In the genomic region with DNA sequence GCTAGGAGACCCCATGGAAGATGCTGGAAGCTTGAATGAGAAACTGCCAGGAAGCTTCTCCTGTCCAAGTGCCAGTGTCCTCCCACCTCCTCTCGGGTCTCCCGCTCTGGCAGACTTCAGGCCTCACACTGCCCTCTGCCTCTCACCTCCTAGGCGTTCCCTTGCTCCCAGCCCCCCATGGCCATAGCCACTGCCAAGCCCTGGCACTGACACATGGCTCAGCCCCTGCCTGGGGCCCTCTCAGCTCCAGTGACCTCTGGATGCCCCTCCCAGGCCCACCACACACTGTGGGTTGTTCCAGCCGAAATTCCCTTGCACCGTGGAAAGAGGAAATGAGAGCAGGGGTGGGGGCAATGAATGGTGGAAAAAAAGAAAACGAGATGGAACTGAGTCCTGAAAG, we compare ENCODE assay signal across 26 mouse cellular contexts.
A peak's percentile ranks its signal among the peaks of the same experiment; 100 is the strongest.
DNase-seq lines count a peak whose midpoint lies in the region; ATAC-seq and TF ChIP-seq lines count a peak whose summit lies in the region.
"Had no signal": no experiment of that assay in that cellular context is flagged by ENCODE, and none has a peak within 500 bp of the region (broad histone marks: within the 10 kb centered on the region; RNA-seq: fewer than 3 reads in every experiment).

No protein-coding gene starts in this region.

- H3K4me3 ChIP-seq in heart, embryonic 15.5 days = no peak overlapping the region
- H3K4me3 ChIP-seq in hindbrain, postnatal 0 days (ENCODE audit: low read length) = no peak overlapping the region
- no peak overlapping the region for H3K4me3 ChIP-seq in hindbrain, embryonic 12.5 days
- H3K4me3 ChIP-seq in limb, embryonic 10.5 days = no peak overlapping the region
- H3K4me3 ChIP-seq in neural tube, embryonic 15.5 days (replicated peaks) = no peak overlapping the region
- H3K4me3 ChIP-seq: erythroblast, embryonic 14.5 days; hindbrain, embryonic 13.5 days; intestine, embryonic 15.5 days; liver, embryonic 12.5 days; midbrain, embryonic 12.5 days; neural tube, embryonic 13.5 days had no signal

- H3K36me3 ChIP-seq in heart, embryonic 15.5 days = no peaks in the 10 kb centered on the region
- no peaks in the 10 kb centered on the region for H3K36me3 ChIP-seq in hindbrain, postnatal 0 days (ENCODE audit: insufficient read depth, low read length)
- no peaks in the 10 kb centered on the region for H3K36me3 ChIP-seq in hindbrain, embryonic 12.5 days
- H3K36me3 ChIP-seq in limb, embryonic 10.5 days = no peaks in the 10 kb centered on the region
- H3K36me3 ChIP-seq in neural tube, embryonic 15.5 days = no peaks in the 10 kb centered on the region
- H3K36me3 ChIP-seq: hindbrain, embryonic 13.5 days; intestine, embryonic 15.5 days; liver, embryonic 12.5 days; midbrain, embryonic 12.5 days; neural tube, embryonic 13.5 days had no signal

- TF ChIP-seq CTCF in hindbrain, postnatal 0 days (IDR thresholded peaks at IDR 0.05; ENCODE audit: low read depth) = no peak

- H3K4me2 ChIP-seq in heart, embryonic 15.5 days = no peak overlapping the region
- no peak overlapping the region for H3K4me2 ChIP-seq in hindbrain, postnatal 0 days (ENCODE audit: low read depth, low read length)
- no peak overlapping the region for H3K4me2 ChIP-seq in hindbrain, embryonic 12.5 days (replicated peaks)
- no peak overlapping the region for H3K4me2 ChIP-seq in neural tube, embryonic 15.5 days
- H3K4me2 ChIP-seq: hindbrain, embryonic 13.5 days; intestine, embryonic 15.5 days; liver, embryonic 12.5 days; midbrain, embryonic 12.5 days; neural tube, embryonic 13.5 days had no signal

- 0 out of 2 replicates have a peak, but pooled peaks cover 3% of the 10 kb centered on the region for H3K4me1 ChIP-seq in heart, embryonic 15.5 days (replicated peaks)
- no peaks in the 10 kb centered on the region for H3K4me1 ChIP-seq in hindbrain, postnatal 0 days (ENCODE audit: insufficient read depth, low read length)
- no peaks in the 10 kb centered on the region for H3K4me1 ChIP-seq in hindbrain, embryonic 12.5 days
- peaks cover 13% of the 10 kb centered on the region for H3K4me1 ChIP-seq in limb, embryonic 10.5 days
- 0 out of 2 replicates have a peak, but pooled peaks cover 2% of the 10 kb centered on the region for H3K4me1 ChIP-seq in neural tube, embryonic 15.5 days
- H3K4me1 ChIP-seq: hindbrain, embryonic 13.5 days; intestine, embryonic 15.5 days; liver, embryonic 12.5 days; midbrain, embryonic 12.5 days; neural tube, embryonic 13.5 days had no signal

- ATAC-seq in heart, embryonic 15.5 days (replicated peaks; ENCODE audit: insufficient number of reproducible peaks, insufficient read depth, low FRiP score, low read depth) = peak; percentile 55; the same call in 1 of the 2 replicates
- ATAC-seq in hindbrain, postnatal 0 days = peak; percentile 59; the same call in 1 of the 2 replicates
- ATAC-seq in hindbrain, embryonic 12.5 days (ENCODE audit: low FRiP score) = no peak
- no peak for ATAC-seq in neural tube, embryonic 15.5 days (ENCODE audit: low FRiP score)
- ATAC-seq: CD4-positive, CD25-positive, alpha-beta regulatory T cell, adult 4 months; forebrain, postnatal 0 days; intestine, embryonic 15.5 days; liver, embryonic 12.5 days; liver, postnatal 0 days had no signal

- no peaks in the 10 kb centered on the region for H3K9me3 ChIP-seq in heart, embryonic 15.5 days (replicated peaks)
- H3K9me3 ChIP-seq in hindbrain, postnatal 0 days (ENCODE audit: low read length) = no peaks in the 10 kb centered on the region
- no peaks in the 10 kb centered on the region for H3K9me3 ChIP-seq in hindbrain, embryonic 12.5 days (replicated peaks)
- H3K9me3 ChIP-seq in limb, embryonic 10.5 days (replicated peaks) = no peaks in the 10 kb centered on the region
- H3K9me3 ChIP-seq in neural tube, embryonic 15.5 days (replicated peaks) = no peaks in the 10 kb centered on the region
- H3K9me3 ChIP-seq: hindbrain, embryonic 13.5 days; intestine, embryonic 15.5 days; liver, embryonic 12.5 days; midbrain, embryonic 12.5 days; neural tube, embryonic 13.5 days had no signal

- WGBS in heart, embryonic 15.5 days = 43% methylated on average over 6 of the region's 6 CpGs
- 34% methylated on average over 6 of the region's 6 CpGs for WGBS in hindbrain, postnatal 0 days
- 51% methylated on average over 6 of the region's 6 CpGs for WGBS in hindbrain, embryonic 12.5 days
- 54% methylated on average over 6 of the region's 6 CpGs for WGBS in limb, embryonic 10.5 days
- 41% methylated on average over 6 of the region's 6 CpGs for WGBS in neural tube, embryonic 15.5 days

- peaks cover 13% of the 10 kb centered on the region; the same call in 1 of the 2 replicates for H3K27me3 ChIP-seq in heart, embryonic 15.5 days
- no peaks in the 10 kb centered on the region for H3K27me3 ChIP-seq in hindbrain, postnatal 0 days (ENCODE audit: insufficient read depth, low read length)
- no peaks in the 10 kb centered on the region for H3K27me3 ChIP-seq in hindbrain, embryonic 12.5 days
- no peaks in the 10 kb centered on the region for H3K27me3 ChIP-seq in limb, embryonic 10.5 days (ENCODE audit: low read depth, poor library complexity, severe bottlenecking)
- H3K27me3 ChIP-seq in neural tube, embryonic 15.5 days (replicated peaks) = no peaks in the 10 kb centered on the region
- H3K27me3 ChIP-seq: intestine, embryonic 15.5 days; midbrain, embryonic 12.5 days; neural tube, embryonic 13.5 days had no signal

- no peak overlapping the region for H3K9ac ChIP-seq in heart, embryonic 15.5 days
- H3K9ac ChIP-seq in hindbrain, postnatal 0 days (replicated peaks; ENCODE audit: low read length) = no peak overlapping the region
- no peak overlapping the region for H3K9ac ChIP-seq in hindbrain, embryonic 12.5 days
- no peak overlapping the region for H3K9ac ChIP-seq in neural tube, embryonic 15.5 days (replicated peaks)
- H3K9ac ChIP-seq: forebrain, postnatal 0 days; hindbrain, embryonic 13.5 days; intestine, embryonic 15.5 days; liver, embryonic 12.5 days; liver, postnatal 0 days; midbrain, embryonic 12.5 days; neural tube, embryonic 13.5 days had no signal

- no peak for DNase-seq in heart, adult 8-10 months (ENCODE audit: low spot score)
- peak; percentile 34 for DNase-seq in hindbrain, postnatal 0 days (ENCODE audit: low spot score)
- no peak for DNase-seq in limb, embryonic 10.5 days (ENCODE audit: low spot score)
- no peak for DNase-seq in ovary, postnatal 36 days (ENCODE audit: low spot score)
- DNase-seq: adrenal gland, postnatal 36 days; cerebellum, adult 2 months; cerebellum, postnatal 25 days; forebrain, postnatal 0 days; heart, postnatal 10 days; kidney, adult 2 months; kidney, postnatal 36 days; liver, postnatal 0 days; lung, postnatal 36 days; retina, postnatal 1 day; right cerebral cortex, postnatal 14 days; thymus, postnatal 4 days had no signal

- H3K27ac ChIP-seq in heart, embryonic 15.5 days = no peak overlapping the region
- H3K27ac ChIP-seq in hindbrain, postnatal 0 days = no peak overlapping the region
- H3K27ac ChIP-seq in hindbrain, embryonic 12.5 days = no peak overlapping the region
- 0 out of 2 replicates have a peak overlapping the region, but pooled peaks have one; percentile 36 for H3K27ac ChIP-seq in limb, embryonic 10.5 days
- no peak overlapping the region for H3K27ac ChIP-seq in neural tube, embryonic 15.5 days (replicated peaks)
- H3K27ac ChIP-seq: hindbrain, embryonic 13.5 days; intestine, embryonic 15.5 days; liver, embryonic 12.5 days; midbrain, embryonic 12.5 days; neural tube, embryonic 13.5 days had no signal

Comparison
In these comparisons a context has a peak if more than half of its experiments do, and no peak if none do; other contexts are left out.
1. ATAC-seq: peak in heart, embryonic 15.5 days (single experiment) and hindbrain, postnatal 0 days (single experiment); none in hindbrain, embryonic 12.5 days (single experiment) and neural tube, embryonic 15.5 days (single experiment).